Mouse (Mus musculus): ENCODE measurements at regions not wholly inside any gene's neighbourhood (a gene's known extent, or its start where the extent isn't known, plus 50 kb on each side); places are given as distances from the start of the nearest gene placed in this dataset.

GRCm38 (mm10) chr2:82508595-82508994 lies 434.8 kb upstream of the Fsip2 start:
- no peak for TF ChIP-seq CTCF (IDR thresholded peaks at IDR 0.05; ENCODE audit: borderline replicate concordance, insufficient read depth, low read length)
- no peak for TF ChIP-seq POLR2A (IDR thresholded peaks at IDR 0.05; ENCODE audit: low read depth, low read length)
